Mouse (Mus musculus): ENCODE measurements at regions not wholly inside any gene's neighbourhood (a gene's known extent, or its start where the extent isn't known, plus 50 kb on each side); places are given as distances from the start of the nearest gene placed in this dataset.

DNA sequence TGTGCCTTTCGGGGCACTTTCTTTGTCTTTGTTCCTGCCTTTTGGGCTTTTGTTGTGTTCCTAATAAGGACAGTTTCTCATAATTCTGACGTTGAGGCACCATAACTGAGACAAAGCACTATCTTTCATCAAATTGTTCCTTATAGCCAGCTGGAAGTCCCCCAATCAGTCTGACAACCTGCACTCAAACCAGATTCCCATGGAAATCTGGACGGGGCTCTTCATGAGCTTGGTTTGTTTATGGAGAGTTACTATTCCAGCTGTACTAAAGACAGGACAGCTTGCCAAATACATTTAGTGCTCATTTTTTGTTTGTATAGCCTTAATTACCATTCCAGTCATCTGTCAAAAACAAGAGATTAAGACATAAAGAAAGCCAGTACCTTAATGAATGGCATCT is 229.6 kb upstream of the Ttc29 start:
- TF ChIP-seq CTCF (IDR thresholded peaks at IDR 0.05; ENCODE audit: insufficient read depth, low read length) (no peak), POLR2A (IDR thresholded peaks at IDR 0.05; ENCODE audit: borderline replicate concordance, extremely low read depth, low read depth, low read length) (no peak)

Data from lung, adult 2 months (tissue).